Mouse (Mus musculus) T-cell, adult 66 days (primary cell): ENCODE data around the gene Reg3b. TPM values are rescaled to one million over a fixed set of nuclear protein-coding genes. Genes with fewer than 3 reads are reported as not detected.

Experiments
- total RNA-seq, 2 experiments: library from RNA; stranded (reverse); gene quantifications; 3 replicates in 1 of 2; 4 replicates in 1 of 2; pipeline ENCODE4 v1.2.4; 2023

The Reg3b gene
- not detected for total RNA-seq

DNA sequence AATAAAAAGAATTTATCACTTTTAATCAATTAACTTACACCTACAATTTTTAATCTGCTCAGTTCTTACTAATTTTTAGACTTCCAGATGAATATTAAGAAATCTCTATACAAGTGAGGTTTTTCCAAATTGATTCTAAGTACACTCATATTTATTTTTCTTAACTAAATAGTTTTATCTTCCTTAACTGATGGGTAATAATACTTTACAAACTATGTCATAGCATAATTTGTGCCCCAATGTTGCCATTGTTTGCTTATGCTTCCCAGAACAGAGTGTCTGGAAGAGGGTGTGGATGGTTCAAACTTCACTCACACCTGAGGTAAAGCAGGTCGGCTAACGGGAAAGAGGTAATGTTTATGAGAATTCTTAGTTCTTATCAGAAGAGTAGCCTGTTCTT is at the start of gene Reg3b:
TSS of gene Reg3b (plus strand) at position 301 of the 400 bp plus-strand sequence.

GRCm38 (mm10) chr6:78378765-78379164 is 8.3 kb downstream of the Reg3b start, which contains the start of gene Reg3d:
Reg3d (minus strand) TSS chr6:78378865.

GRCm38 (mm10) chr6:78380409-78380808 is 10.0 kb downstream of the Reg3b start, which contains the start of gene Reg3a:
Reg3a (plus strand) TSS chr6:78380709.

GRCm38 (mm10) chr6:78395323-78395722 is 24.9 kb downstream of the Reg3b start, which contains the start of gene Reg2:
Reg2 (plus strand) TSS chr6:78395623.

GRCm38 (mm10) chr6:78422411-78422810 is 52.0 kb downstream of the Reg3b start, which contains the start of gene Reg1:
Reg1 (plus strand) TSS chr6:78422711.

Other genes with a start within 250 kb of the Reg3b start
- not detected for gene Reg3d, start 8.2 kb downstream of the Reg3b start, total RNA-seq
- gene Reg3a, start 10.1 kb downstream of the Reg3b start, total RNA-seq, result not detected
- gene Reg2, start 25.0 kb downstream of the Reg3b start, total RNA-seq, result not detected
- gene Reg1, start 52.1 kb downstream of the Reg3b start, total RNA-seq, result not detected
- gene Reg3g, start 98.2 kb downstream of the Reg3b start, total RNA-seq, result not detected